30 mouse cellular contexts compared by ENCODE assay signal in the genomic region with DNA sequence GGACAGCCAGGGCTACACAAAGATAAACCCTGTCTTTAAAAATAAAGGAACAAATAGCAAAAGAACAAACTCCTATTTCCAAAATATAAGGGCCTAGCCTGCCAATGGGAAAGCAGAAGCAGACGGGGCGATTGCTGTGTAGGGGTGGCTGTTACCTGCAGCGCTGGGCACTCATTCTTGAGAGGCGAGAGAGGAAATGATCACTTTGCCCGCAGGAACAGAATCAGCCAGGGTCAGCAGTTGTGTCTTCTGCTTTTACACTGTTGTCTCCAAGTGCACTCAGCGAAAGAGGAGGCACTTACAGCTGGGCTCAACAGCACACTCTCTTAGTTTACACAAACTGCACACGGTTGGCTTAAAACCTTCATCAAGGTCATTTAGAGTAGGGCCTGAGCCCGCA. TPM values are rescaled to one million over a fixed set of nuclear protein-coding genes. Genes with fewer than 3 reads are reported as not detected.
DNase-seq lines count a peak whose midpoint lies in the region; ATAC-seq lines count a peak whose summit lies in the region.
"Had no signal": no experiment of that assay in that cellular context is flagged by ENCODE, and none has a peak within 500 bp of the region (broad histone marks: within the 10 kb centered on the region; RNA-seq: fewer than 3 reads in every experiment).

No protein-coding gene starts in this region.

- H3K4me1 ChIP-seq in heart, embryonic 10.5 days, result peaks cover 4% of the 10 kb centered on the region; the same call in 1 of the 2 replicates
- no peaks in the 10 kb centered on the region for H3K4me1 ChIP-seq in midbrain, embryonic 11.5 days (ENCODE audit: control insufficient read depth, insufficient read depth, low read length)
- H3K4me1 ChIP-seq in midbrain, embryonic 10.5 days, result no peaks in the 10 kb centered on the region
- H3K4me1 ChIP-seq in brown adipose tissue, adult 24 weeks (ENCODE audit: control insufficient read depth, insufficient read depth, insufficient read length, low read length), result peaks cover 4% of the 10 kb centered on the region; the same call in 1 of the 2 replicates
- no peaks in the 10 kb centered on the region for H3K4me1 ChIP-seq in forebrain, embryonic 15.5 days
- H3K4me1 ChIP-seq: embryonic facial prominence, embryonic 13.5 days; embryonic facial prominence, embryonic 15.5 days; forebrain, embryonic 10.5 days; forebrain, embryonic 12.5 days had no signal

- no peak overlapping the region for H3K27ac ChIP-seq in heart, embryonic 10.5 days
- H3K27ac ChIP-seq in midbrain, embryonic 11.5 days (ENCODE audit: low read depth, low read length), result no peak overlapping the region
- H3K27ac ChIP-seq in midbrain, embryonic 10.5 days (replicated peaks), result no peak overlapping the region
- 0 out of 2 replicates have a peak overlapping the region, but pooled peaks have one; percentile 48 for H3K27ac ChIP-seq in brown adipose tissue, adult 24 weeks (replicated peaks; ENCODE audit: low read depth, low read length)
- no peak overlapping the region for H3K27ac ChIP-seq in forebrain, embryonic 15.5 days (replicated peaks)
- H3K27ac ChIP-seq: embryonic facial prominence, embryonic 13.5 days; embryonic facial prominence, embryonic 15.5 days; forebrain, embryonic 10.5 days; forebrain, embryonic 12.5 days had no signal

- no peak overlapping the region for H3K4me3 ChIP-seq in heart, embryonic 10.5 days
- H3K4me3 ChIP-seq in midbrain, embryonic 11.5 days (ENCODE audit: low read depth, low read length), result no peak overlapping the region
- H3K4me3 ChIP-seq in midbrain, embryonic 10.5 days, result no peak overlapping the region
- H3K4me3 ChIP-seq in brown adipose tissue, adult 24 weeks (ENCODE audit: insufficient read depth, low read depth, low read length), result no peak overlapping the region
- no peak overlapping the region for H3K4me3 ChIP-seq in forebrain, embryonic 15.5 days
- H3K4me3 ChIP-seq: embryonic facial prominence, embryonic 13.5 days; embryonic facial prominence, embryonic 15.5 days; erythroblast, embryonic 14.5 days; forebrain, embryonic 10.5 days; forebrain, embryonic 12.5 days had no signal

- no peak for ATAC-seq in midbrain, embryonic 11.5 days (ENCODE audit: low FRiP score)
- ATAC-seq in forebrain, embryonic 15.5 days (replicated peaks), result no peak
- ATAC-seq: activated CD4-positive, CD25-positive, alpha-beta regulatory T cell, adult 4 months; CD4-positive, CD25-positive, alpha-beta regulatory T cell, adult 4 months; forebrain, embryonic 14.5 days; forebrain, postnatal 0 days; Patski had no signal

- no peaks in the 10 kb centered on the region for H3K9me3 ChIP-seq in heart, embryonic 10.5 days
- no peaks in the 10 kb centered on the region for H3K9me3 ChIP-seq in midbrain, embryonic 11.5 days (ENCODE audit: control insufficient read depth, low read length)
- H3K9me3 ChIP-seq in midbrain, embryonic 10.5 days (replicated peaks), result no peaks in the 10 kb centered on the region
- no peaks in the 10 kb centered on the region for H3K9me3 ChIP-seq in forebrain, embryonic 15.5 days
- H3K9me3 ChIP-seq: embryonic facial prominence, embryonic 13.5 days; embryonic facial prominence, embryonic 15.5 days; forebrain, embryonic 10.5 days; forebrain, embryonic 12.5 days had no signal

- H3K4me2 ChIP-seq in midbrain, embryonic 11.5 days, result no peak overlapping the region
- H3K4me2 ChIP-seq in forebrain, embryonic 15.5 days (replicated peaks), result no peak overlapping the region
- H3K4me2 ChIP-seq: embryonic facial prominence, embryonic 13.5 days; embryonic facial prominence, embryonic 15.5 days; forebrain, embryonic 12.5 days had no signal

- no peaks in the 10 kb centered on the region for H3K36me3 ChIP-seq in heart, embryonic 10.5 days
- H3K36me3 ChIP-seq in midbrain, embryonic 11.5 days (ENCODE audit: control insufficient read depth, insufficient read depth, low read length), result no peaks in the 10 kb centered on the region
- H3K36me3 ChIP-seq in midbrain, embryonic 10.5 days, result no peaks in the 10 kb centered on the region
- no peaks in the 10 kb centered on the region for H3K36me3 ChIP-seq in forebrain, embryonic 15.5 days
- H3K36me3 ChIP-seq: embryonic facial prominence, embryonic 13.5 days; embryonic facial prominence, embryonic 15.5 days; forebrain, embryonic 10.5 days; forebrain, embryonic 12.5 days; G1E had no signal

- H3K27me3 ChIP-seq in heart, embryonic 10.5 days (ENCODE audit: insufficient read depth, poor library complexity, severe bottlenecking), result no peaks in the 10 kb centered on the region
- no peaks in the 10 kb centered on the region for H3K27me3 ChIP-seq in midbrain, embryonic 11.5 days (ENCODE audit: control insufficient read depth, insufficient read depth, low read length)
- H3K27me3 ChIP-seq in midbrain, embryonic 10.5 days (ENCODE audit: low read depth, poor library complexity, severe bottlenecking), result no peaks in the 10 kb centered on the region
- no peaks in the 10 kb centered on the region for H3K27me3 ChIP-seq in forebrain, embryonic 15.5 days
- H3K27me3 ChIP-seq: CH12.LX; embryonic facial prominence, embryonic 13.5 days; embryonic facial prominence, embryonic 15.5 days; forebrain, embryonic 12.5 days; Patski had no signal

- 81% methylated on average over 8 of the region's 8 CpGs for WGBS in heart, embryonic 10.5 days
- WGBS in midbrain, embryonic 11.5 days, result 90% methylated on average over 8 of the region's 8 CpGs
- 90% methylated on average over 8 of the region's 8 CpGs for WGBS in midbrain, embryonic 10.5 days
- WGBS in forebrain, embryonic 15.5 days, result 83% methylated on average over 8 of the region's 8 CpGs

- DNase-seq in heart, adult 11 months, result peak; percentile 93
- no peak for DNase-seq in heart, embryonic 10.5 days (ENCODE audit: low spot score)
- DNase-seq in midbrain, embryonic 11.5 days (ENCODE audit: low spot score, missing footprints), result peak; percentile 57
- DNase-seq in midbrain, embryonic 10.5 days (ENCODE audit: low spot score), result no peak
- no peak for DNase-seq in retina, embryonic 14.5 days (ENCODE audit: low spot score)
- DNase-seq: adrenal gland, adult 8-10 months; adrenal gland, postnatal 14 days; adrenal gland, postnatal 36 days; B cell, adult 2 months; cerebellum, adult 11 months; cerebellum, adult 18-20 months; cerebellum, adult 8-10 months; cerebellum, adult 9-11 months; cerebellum, postnatal 14 days; cerebellum, postnatal 36 days; embryo, embryonic 11 days; forebrain, postnatal 0 days had no signal

- no peak overlapping the region for H3K9ac ChIP-seq in midbrain, embryonic 11.5 days (ENCODE audit: low read length)
- H3K9ac ChIP-seq in forebrain, embryonic 15.5 days (replicated peaks), result no peak overlapping the region
- H3K9ac ChIP-seq: embryonic facial prominence, embryonic 13.5 days; embryonic facial prominence, embryonic 15.5 days; forebrain, embryonic 12.5 days; forebrain, postnatal 0 days had no signal

RNA-seq across cellular contexts. Expression of a gene that starts 25.9 kb away (rescaled TPM):
- 13.0 and 21.5 TPM in 2 replicates for polyA plus RNA-seq in heart, embryonic 10.5 days (2016; fragmentation: Nextera tagmentation; extraction: Ambion mirVana)
- polyA plus RNA-seq in midbrain, embryonic 11.5 days (2014; fragmentation: Nextera tagmentation; extraction: Ambion mirVana), result 5.4 and 6.1 TPM in 2 replicates
- 3.0 and 4.4 TPM in 2 replicates for polyA plus RNA-seq in midbrain, embryonic 10.5 days (2016; fragmentation: Nextera tagmentation; extraction: Ambion mirVana)
- 9.6 and 11.2 TPM in 2 replicates for polyA plus RNA-seq in brown adipose tissue, adult 24 weeks (2012; ENCODE audit: insufficient read depth, insufficient read length, missing spikeins)
- polyA plus RNA-seq in forebrain, embryonic 15.5 days (2015; fragmentation: Nextera tagmentation; extraction: Ambion mirVana), result 8.1 and 8.3 TPM in 2 replicates

RNA-seq across cellular contexts. Expression of a gene that starts 54.4 kb away (rescaled TPM):
- 20.0 and 22.8 TPM in 2 replicates for polyA plus RNA-seq in heart, embryonic 10.5 days (2016; fragmentation: Nextera tagmentation; extraction: Ambion mirVana)
- polyA plus RNA-seq in midbrain, embryonic 11.5 days (2014; fragmentation: Nextera tagmentation; extraction: Ambion mirVana), result 94.8 and 114 TPM in 2 replicates
- 50.7 and 77.7 TPM in 2 replicates for polyA plus RNA-seq in midbrain, embryonic 10.5 days (2016; fragmentation: Nextera tagmentation; extraction: Ambion mirVana)
- 0.71 and 1.8 TPM in 2 replicates for polyA plus RNA-seq in brown adipose tissue, adult 24 weeks (2012; ENCODE audit: insufficient read depth, insufficient read length, missing spikeins)
- polyA plus RNA-seq in forebrain, embryonic 15.5 days (2015; fragmentation: Nextera tagmentation; extraction: Ambion mirVana), result 187 TPM in 2 replicates

Comparison
In these comparisons a context has a peak if more than half of its experiments do, and no peak if none do; other contexts are left out.
1. DNase-seq: peak in heart, adult 11 months (single experiment) and midbrain, embryonic 11.5 days (single experiment); none in heart, embryonic 10.5 days (single experiment), midbrain, embryonic 10.5 days (single experiment) and retina, embryonic 14.5 days (single experiment).